Mouse (Mus musculus) cerebellum, adult 11 months (tissue): ENCODE data around the gene Foxp1.

Source experiments
- DNase-seq: peaks from one replicate; pipeline ENCODE4 v3.0.0; 2022

Foxp1 gene

GRCm38 (mm10) chr6:98977806-98978205 is 544.7 kb downstream of the Foxp1 start:
- no peak for DNase-seq

- DNase-seq: no peak
These were observed 546.6 kb downstream of the Foxp1 start for GRCm38 (mm10) chr6:98975918-98976317.

- no peak for DNase-seq
These were observed 549.1 kb downstream of the Foxp1 start for GRCm38 (mm10) chr6:98973433-98973832.

GRCm38 (mm10) chr6:98972404-98972803 is 550.1 kb downstream of the Foxp1 start:
- DNase-seq: no peak

GRCm38 (mm10) chr6:98959333-98959732 is 563.2 kb downstream of the Foxp1 start:
- DNase-seq: no peak

- DNase-seq: no peak
These were observed 565.9 kb downstream of the Foxp1 start for GRCm38 (mm10) chr6:98956522-98957169.

- no peak for DNase-seq
These were observed 566.8 kb downstream of the Foxp1 start for GRCm38 (mm10) chr6:98955706-98956105.

- no peak for DNase-seq
These were observed 568.1 kb downstream of the Foxp1 start for GRCm38 (mm10) chr6:98954439-98954838.

GRCm38 (mm10) chr6:98949703-98950191 is 572.8 kb downstream of the Foxp1 start:
- DNase-seq: no peak

- no peak for DNase-seq
These were observed 573.2 kb downstream of the Foxp1 start for GRCm38 (mm10) chr6:98949286-98949685.

GRCm38 (mm10) chr6:98948153-98949141 is 574.1 kb downstream of the Foxp1 start:
- DNase-seq: no peak

- DNase-seq: no peak
These were observed 574.9 kb downstream of the Foxp1 start for GRCm38 (mm10) chr6:98947486-98948152.

GRCm38 (mm10) chr6:98946731-98947130 is 575.8 kb downstream of the Foxp1 start:
- DNase-seq: no peak

GRCm38 (mm10) chr6:98945496-98946412 is 576.8 kb downstream of the Foxp1 start:
- DNase-seq: no peak

GRCm38 (mm10) chr6:98938348-98938747 is 584.2 kb downstream of the Foxp1 start:
- no peak for DNase-seq

- DNase-seq: no peak
These were observed 585.0 kb downstream of the Foxp1 start for GRCm38 (mm10) chr6:98937513-98937912.

GRCm38 (mm10) chr6:98936377-98936776 is 586.1 kb downstream of the Foxp1 start:
- DNase-seq: no peak

GRCm38 (mm10) chr6:98935169-98935568 is 587.4 kb downstream of the Foxp1 start:
- DNase-seq: no peak

- DNase-seq: no peak
These were observed 588.1 kb downstream of the Foxp1 start for GRCm38 (mm10) chr6:98934381-98934780.

GRCm38 (mm10) chr6:98933135-98933724 is 589.3 kb downstream of the Foxp1 start:
- no peak for DNase-seq

- no peak for DNase-seq
These were observed 590.5 kb downstream of the Foxp1 start for GRCm38 (mm10) chr6:98931881-98932540.
